Mouse (Mus musculus) embryonic fibroblast, embryonic 13.5 days (primary cell): ENCODE measurements around the gene Apol6. TPM values are rescaled to one million over a fixed set of nuclear protein-coding genes. Genes with fewer than 3 reads are reported as not detected.

Experiments
- H3K27ac ChIP-seq: 2 replicates; pipeline ENCODE4 v1.5.1; 2012; ENCODE audit warnings: low read length, control low read depth, inconsistent platforms; ENCODE audit not compliant: insufficient read depth
- H3K4me1 ChIP-seq: 2 replicates; pipeline ENCODE4 v1.6.1; 2011; ENCODE audit warnings: low read length; ENCODE audit not compliant: control insufficient read depth, insufficient read depth
- H3K4me3 ChIP-seq: 2 replicates; pipeline ENCODE4 v1.5.1; 2011; ENCODE audit warnings: mild to moderate bottlenecking, control low read depth, low read length; ENCODE audit not compliant: insufficient read depth
- CTCF ChIP-seq: IDR thresholded peaks from 2 replicates; pipeline ENCODE4 v1.5.1; 2011; ENCODE audit warnings: mild to moderate bottlenecking, control low read depth, low read length, moderate library complexity, borderline replicate concordance; ENCODE audit not compliant: insufficient read depth
- POLR2A ChIP-seq: IDR thresholded peaks from 2 replicates; pipeline ENCODE4 v1.6.1; 2011; ENCODE audit warnings: low read depth, mild to moderate bottlenecking, control low read depth, low read length, moderate library complexity
- polyA plus RNA-seq: library from polyadenylated mRNA; stranded (reverse); fragments of >200 nt; gene quantifications from 2 replicates; pipeline ENCODE4 v1.2.4, GENCODE M21; 2011; ENCODE audit warnings: low read depth; ENCODE audit not compliant: missing spikeins, insufficient read length

Apol6 gene
- 6.3 and 8.9 TPM in 2 replicates for polyA plus RNA-seq

GRCm38 (mm10) chr15:77044597-77045320 is at the start of gene Apol6:
TSS of gene Apol6 (plus strand) at chr15:77044729.
- Histone ChIP-seq H3K4me1 (peaks cover 5% of the 10 kb centered on the region; the same call in 1 of the 2 replicates), H3K27ac (peak within 1 kb of the TSS; percentile 54), H3K4me3 (no peak within 1 kb of the TSS)
- TF ChIP-seq POLR2A (no peak), CTCF (no peak)

GRCm38 (mm10) chr15:76998048-76998447 is 46.5 kb upstream of the Apol6 start:
- TF ChIP-seq CTCF (no peak), POLR2A (no peak)
- Histone ChIP-seq H3K27ac (no peak overlapping the region), H3K4me1 (no peaks in the 10 kb centered on the region), H3K4me3 (no peak overlapping the region)

- Histone ChIP-seq H3K27ac (no peak overlapping the region), H3K4me1 (no peaks in the 10 kb centered on the region), H3K4me3 (no peak overlapping the region)
- TF ChIP-seq CTCF: no peak
- TF ChIP-seq POLR2A: no peak
Measured at GRCm38 (mm10) chr15:76998878-76999588, 45.5 kb upstream of the Apol6 start.

GRCm38 (mm10) chr15:77003173-77003867 is 41.2 kb upstream of the Apol6 start:
- Histone ChIP-seq H3K4me1 (no peaks in the 10 kb centered on the region), H3K4me3 (no peak overlapping the region), H3K27ac (no peak overlapping the region)
- TF ChIP-seq CTCF (no peak), POLR2A (no peak)

- H3K4me3 ChIP-seq: no peak overlapping the region
- TF ChIP-seq CTCF (peak; percentile 72; the same call in 1 of the 2 replicates), POLR2A (no peak)
- H3K4me1 ChIP-seq: no peaks in the 10 kb centered on the region
- no peak overlapping the region for H3K27ac ChIP-seq
Measured at GRCm38 (mm10) chr15:77003868-77004215, 40.7 kb upstream of the Apol6 start.

GRCm38 (mm10) chr15:77008851-77009250 is 35.7 kb upstream of the Apol6 start:
- H3K4me3 ChIP-seq: no peak overlapping the region
- no peak for TF ChIP-seq CTCF
- no peak for TF ChIP-seq POLR2A
- H3K27ac ChIP-seq: no peak overlapping the region
- peaks cover 4% of the 10 kb centered on the region; the same call in 1 of the 2 replicates for H3K4me1 ChIP-seq

- peaks cover 4% of the 10 kb centered on the region; the same call in 1 of the 2 replicates for H3K4me1 ChIP-seq
- H3K27ac ChIP-seq: no peak overlapping the region
- H3K4me3 ChIP-seq: no peak overlapping the region
- TF ChIP-seq POLR2A: no peak
- TF ChIP-seq CTCF: no peak
Measured at GRCm38 (mm10) chr15:77013753-77014241, 30.7 kb upstream of the Apol6 start.

GRCm38 (mm10) chr15:77014431-77014830 is 30.1 kb upstream of the Apol6 start:
- no peak overlapping the region for H3K4me3 ChIP-seq
- TF ChIP-seq POLR2A (no peak), CTCF (no peak)
- H3K27ac ChIP-seq: no peak overlapping the region
- peaks cover 4% of the 10 kb centered on the region; the same call in 1 of the 2 replicates for H3K4me1 ChIP-seq

- Histone ChIP-seq H3K27ac (no peak overlapping the region), H3K4me3 (no peak overlapping the region), H3K4me1 (peaks cover 4% of the 10 kb centered on the region; the same call in 1 of the 2 replicates)
- TF ChIP-seq CTCF (no peak), POLR2A (no peak)
Measured at GRCm38 (mm10) chr15:77014985-77015384, 29.5 kb upstream of the Apol6 start.
